Mouse (Mus musculus) stomach, embryonic 16.5 days (tissue): ENCODE data around the gene Rundc1. TPM values are rescaled to one million over a fixed set of nuclear protein-coding genes. Genes with fewer than 3 reads are reported as not detected.

ENCODE experiments used
- microRNA-seq: library from miRNA; unstranded; fragments of <30 nt; microRNA quantifications from one replicate; pipeline ENCODE4, GENCODE M21; 2016
- polyA plus RNA-seq: library from polyadenylated mRNA; unstranded; fragments of >200 nt; fragmentation: Nextera tagmentation; extraction: Ambion mirVana; gene quantifications from 2 replicates; pipeline ENCODE4 v1.2.1, GENCODE M21; 2015

Gene Rundc1
- polyA plus RNA-seq, 1 experiment from 2014 or later: 19.0 TPM

Small RNA genes lying within 50 kb of the gene (microRNA-seq; reads per million reads assigned to microRNA genes)
- gene Mir6929: not detected

Other genes with a start within 250 kb of the Rundc1 start
- 0.26 and 0.43 TPM in 2 replicates for gene Ccr10, start 249.6 kb upstream of the Rundc1 start, polyA plus RNA-seq
- gene Ezh1, start 198.6 kb upstream of the Rundc1 start, polyA plus RNA-seq: 18.5 and 21.8 TPM in 2 replicates
- gene Ramp2, start 179.1 kb upstream of the Rundc1 start, polyA plus RNA-seq: 95.8 and 106 TPM in 2 replicates
- gene Vps25, start 171.4 kb upstream of the Rundc1 start, polyA plus RNA-seq: 133 and 141 TPM in 2 replicates
- gene Wnk4, start 164.5 kb upstream of the Rundc1 start, polyA plus RNA-seq: 23.5 and 28.0 TPM in 2 replicates
- gene Cntd1, start 146.1 kb upstream of the Rundc1 start, polyA plus RNA-seq: 0.70 and 1.2 TPM in 2 replicates
- 194 and 197 TPM in 2 replicates for gene Coa3, start 146.0 kb upstream of the Rundc1 start, polyA plus RNA-seq
- 143 and 147 TPM in 2 replicates for gene Becn1, start 122.8 kb upstream of the Rundc1 start, polyA plus RNA-seq
- gene Psme3, start 108.9 kb upstream of the Rundc1 start, polyA plus RNA-seq: 98.2 and 107 TPM in 2 replicates
- gene Aoc2, start 100.0 kb upstream of the Rundc1 start, polyA plus RNA-seq: 0.97 and 1.4 TPM in 2 replicates
- gene Aoc3, start 94.5 kb upstream of the Rundc1 start, polyA plus RNA-seq: 3.5 TPM in 2 replicates
- gene G6pc, start 57.5 kb upstream of the Rundc1 start, polyA plus RNA-seq: 0.09 and 0.15 TPM in 2 replicates
- gene Aarsd1, start 7.5 kb upstream of the Rundc1 start, polyA plus RNA-seq: 57.6 and 58.0 TPM in 2 replicates
- gene Gm27029, start 289 bp upstream of the Rundc1 start, polyA plus RNA-seq: 7.5 and 10.8 TPM in 2 replicates
- 16.3 and 26.9 TPM in 2 replicates for gene Ptges3l, start 248 bp downstream of the Rundc1 start, polyA plus RNA-seq
- 241 and 276 TPM in 2 replicates for gene Rpl27, start 17.2 kb downstream of the Rundc1 start, polyA plus RNA-seq
- 26.3 and 26.8 TPM in 2 replicates for gene Ifi35, start 23.3 kb downstream of the Rundc1 start, polyA plus RNA-seq
- 10.7 and 11.9 TPM in 2 replicates for gene Rnd2, start 39.9 kb downstream of the Rundc1 start, polyA plus RNA-seq
- 67.1 and 73.8 TPM in 2 replicates for gene Vat1, start 41.1 kb downstream of the Rundc1 start, polyA plus RNA-seq
- gene Brca1, start 126.9 kb downstream of the Rundc1 start, polyA plus RNA-seq: 8.3 and 9.2 TPM in 2 replicates
- 68.7 and 78.4 TPM in 2 replicates for gene Nbr1, start 127.1 kb downstream of the Rundc1 start, polyA plus RNA-seq
- gene Tmem106a, start 157.2 kb downstream of the Rundc1 start, polyA plus RNA-seq: 10.3 and 12.4 TPM in 2 replicates
- gene Gm11634, start 174.2 kb downstream of the Rundc1 start, polyA plus RNA-seq: not detected in 2 replicates
- 39.6 and 40.8 TPM in 2 replicates for gene Rdm1, start 202.1 kb downstream of the Rundc1 start, polyA plus RNA-seq
- 8.2 and 8.5 TPM in 2 replicates for gene Arl4d, start 240.5 kb downstream of the Rundc1 start, polyA plus RNA-seq